Mouse (Mus musculus): ENCODE results near the gene Tmem258.
A peak's percentile ranks its signal among the peaks of the same experiment; 100 is the strongest.

Gene Tmem258

DNA sequence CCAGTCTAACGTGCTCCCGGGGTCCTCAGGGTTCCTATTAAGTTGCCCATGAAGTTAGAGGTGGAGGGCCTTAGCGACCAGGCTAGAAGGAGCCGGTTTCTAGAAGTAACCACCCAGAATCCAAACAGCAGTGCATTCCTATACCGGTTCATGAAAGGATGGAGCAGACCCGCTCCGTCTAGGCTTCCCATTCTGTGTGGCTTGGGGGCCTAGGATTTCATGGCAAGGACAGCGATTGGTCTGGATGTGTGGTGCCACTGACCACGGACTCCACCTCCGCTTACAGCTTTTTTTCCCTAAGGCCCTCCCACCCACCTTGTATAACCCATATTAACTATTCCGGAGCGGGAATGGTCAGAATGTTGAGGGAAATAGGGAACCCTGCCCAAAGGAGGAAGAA is 19.7 kb upstream of the Tmem258 start:
- DNase-seq (ENCODE audit: low spot score): peak; percentile 67

DNA sequence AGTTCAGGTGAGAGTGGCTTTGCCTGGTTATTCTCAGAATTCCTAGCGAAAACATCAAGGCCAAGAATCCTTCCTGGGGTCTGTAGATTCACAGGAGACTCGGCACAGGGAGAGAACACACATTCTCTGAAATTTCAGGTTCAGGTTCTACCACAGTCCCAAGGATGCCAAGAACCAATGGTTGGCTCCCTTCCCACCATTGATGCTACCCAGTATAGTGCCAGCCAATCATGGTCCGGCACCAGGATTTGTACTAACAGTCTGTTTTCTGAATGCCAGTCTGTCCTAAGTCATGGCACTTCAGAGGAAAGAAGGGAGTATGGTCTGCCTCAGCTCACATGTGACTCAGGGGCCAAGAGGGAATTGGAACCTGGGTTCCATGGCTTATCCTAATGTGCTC is 17.9 kb upstream of the Tmem258 start:
- no peak for DNase-seq (ENCODE audit: low spot score)

DNA sequence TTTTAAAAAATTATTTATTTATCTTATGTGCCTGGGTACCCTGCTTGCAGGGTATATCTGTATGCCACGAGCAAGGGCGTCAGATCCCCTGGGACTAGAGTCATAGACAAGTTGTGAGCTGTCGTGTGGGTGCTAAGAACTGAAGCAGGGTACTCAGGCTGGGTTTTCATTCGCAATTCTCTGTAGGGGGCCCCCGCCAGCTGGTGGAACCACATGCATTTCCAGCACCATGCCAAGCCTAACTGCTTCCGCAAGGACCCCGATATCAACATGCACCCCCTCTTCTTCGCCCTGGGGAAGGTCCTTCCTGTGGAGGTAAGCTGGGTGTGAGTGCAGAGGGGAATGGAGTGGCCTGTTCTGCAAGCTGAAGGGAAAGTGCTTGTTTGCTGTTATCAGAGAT is 17.2 kb upstream of the Tmem258 start:
- DNase-seq (ENCODE audit: low spot score): no peak

DNA sequence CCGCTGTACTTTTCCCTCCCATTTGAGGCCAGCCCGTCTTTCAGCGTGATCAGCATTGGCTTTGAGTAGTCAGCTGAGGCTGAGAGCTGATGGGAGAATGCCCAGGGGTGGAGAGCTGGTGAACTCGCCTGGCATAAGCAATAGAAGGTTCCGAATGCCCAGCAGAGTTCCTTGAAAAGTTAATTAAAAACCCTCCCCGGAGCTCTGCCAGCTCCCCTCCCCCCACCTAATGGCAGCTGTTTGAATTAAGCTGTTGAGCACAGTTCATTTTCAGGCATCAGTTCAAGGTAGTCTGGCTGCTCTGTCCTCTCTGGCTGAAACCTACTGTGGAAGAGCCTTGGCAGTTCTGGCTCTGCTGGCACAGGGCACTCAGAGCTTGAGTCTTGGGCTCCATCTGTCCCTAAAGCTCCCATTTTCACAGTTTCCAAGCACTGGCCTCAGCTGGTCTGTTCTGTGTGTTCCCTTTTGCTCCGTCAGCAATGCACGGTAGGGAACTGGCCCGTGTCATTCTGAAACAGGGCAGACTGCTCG is 15.5 kb upstream of the Tmem258 start:
- DNase-seq (ENCODE audit: low spot score): peak; percentile 72

DNA sequence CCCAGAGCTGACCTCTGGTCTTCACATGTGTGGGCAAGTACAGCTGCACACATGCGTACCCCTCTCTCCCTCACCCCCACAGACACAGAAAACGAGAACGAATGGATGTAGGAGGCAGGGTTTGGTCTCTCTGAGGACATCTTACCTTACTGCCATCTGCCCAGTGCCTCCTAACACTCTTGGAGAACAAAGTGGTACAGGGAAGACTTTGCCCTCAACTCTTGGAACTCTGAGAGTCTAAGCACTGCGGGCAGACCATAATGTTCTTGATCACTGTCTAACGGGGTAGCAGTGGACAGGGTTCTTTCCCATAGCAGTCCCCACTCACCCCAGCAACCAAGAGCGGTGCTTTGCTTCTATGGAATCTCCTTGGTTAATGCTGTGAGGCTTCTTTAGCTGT is 14.8 kb upstream of the Tmem258 start:
- no peak for DNase-seq (ENCODE audit: low spot score)

DNA sequence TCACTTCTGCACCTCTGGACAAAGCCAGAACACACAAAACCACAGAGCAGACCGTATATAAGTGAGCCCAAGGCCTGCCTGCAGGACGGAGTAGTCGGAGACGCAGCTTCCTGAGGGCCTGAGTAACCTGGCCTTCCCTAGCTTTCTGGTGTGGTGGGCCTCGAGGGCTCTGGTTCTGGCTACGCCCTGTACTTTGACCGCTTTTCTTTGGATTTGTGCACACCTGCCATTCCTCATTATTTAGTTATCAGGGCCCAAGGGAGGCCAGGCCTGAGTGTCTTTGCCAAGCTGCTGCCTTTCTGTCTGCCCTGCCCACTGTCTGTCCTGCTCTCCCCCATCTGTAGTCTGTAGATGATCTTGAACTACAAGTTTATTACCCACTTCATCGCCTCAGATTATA is 13.9 kb upstream of the Tmem258 start:
- DNase-seq (ENCODE audit: low spot score): no peak

DNA sequence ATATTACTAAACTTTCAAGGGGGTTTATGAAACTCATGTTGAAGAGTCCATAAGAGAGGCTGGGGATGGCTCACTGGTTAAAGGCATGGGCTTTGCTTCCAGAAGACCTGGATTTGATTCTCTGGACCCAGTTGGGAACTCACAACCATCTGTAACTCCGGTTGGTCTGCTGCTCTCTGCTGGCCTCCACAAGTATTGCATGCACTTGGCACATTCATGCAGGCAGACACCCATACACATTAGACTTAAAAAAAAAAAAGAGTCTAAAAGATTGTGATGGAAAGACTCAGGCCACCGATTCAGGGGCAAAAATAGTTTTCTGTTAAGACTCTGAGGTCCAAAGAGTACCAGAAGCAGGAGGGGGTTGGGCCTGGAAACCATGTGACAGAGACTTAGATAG is 13.0 kb upstream of the Tmem258 start:
- peak; percentile 65 for DNase-seq (ENCODE audit: low spot score)

DNA sequence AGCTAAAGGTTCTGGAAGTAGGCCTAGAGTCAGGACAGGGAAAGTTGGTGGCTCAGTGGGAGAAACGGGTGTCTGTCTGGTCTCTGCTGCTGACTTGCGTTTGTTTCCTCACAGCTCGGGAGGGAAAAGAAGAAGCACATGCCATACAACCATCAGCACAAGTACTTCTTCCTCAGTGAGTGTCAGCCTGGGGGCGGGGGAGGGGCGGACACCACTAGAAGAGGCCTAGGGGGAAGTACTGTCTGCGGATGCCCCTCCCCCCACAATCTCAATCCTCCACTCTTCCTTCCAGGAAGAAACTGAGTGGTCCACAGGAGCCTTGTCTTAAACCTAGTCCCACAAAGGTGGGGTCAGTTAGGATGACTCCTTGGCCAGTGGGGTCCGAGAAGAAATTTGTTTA is 12.5 kb upstream of the Tmem258 start:
- DNase-seq (ENCODE audit: low spot score): no peak

DNA sequence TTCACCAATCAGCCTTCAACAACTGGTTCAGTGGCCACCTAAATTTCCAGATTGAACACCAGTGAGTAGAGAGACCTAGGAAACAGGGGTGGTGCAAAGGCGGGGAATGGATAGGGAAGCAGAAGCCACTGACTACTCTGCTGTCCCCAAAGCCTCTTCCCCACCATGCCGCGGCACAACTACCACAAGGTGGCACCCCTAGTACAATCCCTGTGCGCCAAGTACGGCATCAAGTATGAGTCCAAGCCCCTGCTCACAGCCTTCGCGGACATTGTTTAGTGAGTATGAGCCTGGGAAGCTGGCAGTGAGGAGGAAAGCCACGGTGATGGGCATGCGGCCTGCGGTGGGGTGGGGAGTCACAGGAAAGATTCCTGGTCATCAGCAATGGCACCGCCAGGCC is 9.5 kb upstream of the Tmem258 start:
- no peak for DNase-seq (ENCODE audit: low spot score)

DNA sequence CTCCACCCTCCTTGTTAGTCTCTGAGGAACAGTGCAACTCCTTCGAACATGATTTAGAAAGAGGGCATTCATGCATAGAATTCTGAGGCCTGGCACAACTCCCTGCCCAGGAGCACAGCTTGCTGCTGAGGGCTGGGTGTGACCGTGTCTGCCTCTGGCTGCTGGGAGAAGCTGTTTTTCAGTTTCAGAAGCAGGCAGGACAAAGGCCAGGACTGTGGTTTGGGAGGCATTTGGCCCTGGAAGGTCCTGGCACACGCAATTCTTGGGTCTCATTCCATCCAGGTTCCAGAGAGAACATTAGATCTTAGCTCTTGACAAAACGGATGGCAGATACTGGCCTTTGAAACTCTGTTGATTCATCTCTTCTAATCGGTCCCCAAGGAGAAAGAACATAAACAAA is 8.6 kb upstream of the Tmem258 start:
- peak; percentile 56 for DNase-seq (ENCODE audit: low spot score)

DNA sequence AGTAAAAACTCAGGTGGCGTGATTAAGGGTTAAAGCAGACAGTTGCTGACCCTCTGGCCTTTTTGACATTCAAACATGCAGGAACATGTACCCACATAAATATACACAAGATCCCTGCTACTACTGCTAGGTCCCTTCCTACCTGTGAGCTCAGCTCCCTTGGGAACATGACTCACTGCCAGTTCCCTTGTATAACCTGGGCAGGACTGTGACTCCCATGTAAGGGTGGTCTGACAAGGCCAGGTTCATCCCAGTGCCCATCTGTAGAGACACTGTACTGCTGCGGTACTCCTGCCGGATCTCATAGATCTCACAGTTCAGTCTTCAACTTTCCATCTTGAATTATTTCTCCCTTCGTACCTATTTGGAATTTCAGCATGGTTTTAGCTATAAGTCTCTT is 6.7 kb upstream of the Tmem258 start:
- DNase-seq (ENCODE audit: low spot score): peak; percentile 29

DNA sequence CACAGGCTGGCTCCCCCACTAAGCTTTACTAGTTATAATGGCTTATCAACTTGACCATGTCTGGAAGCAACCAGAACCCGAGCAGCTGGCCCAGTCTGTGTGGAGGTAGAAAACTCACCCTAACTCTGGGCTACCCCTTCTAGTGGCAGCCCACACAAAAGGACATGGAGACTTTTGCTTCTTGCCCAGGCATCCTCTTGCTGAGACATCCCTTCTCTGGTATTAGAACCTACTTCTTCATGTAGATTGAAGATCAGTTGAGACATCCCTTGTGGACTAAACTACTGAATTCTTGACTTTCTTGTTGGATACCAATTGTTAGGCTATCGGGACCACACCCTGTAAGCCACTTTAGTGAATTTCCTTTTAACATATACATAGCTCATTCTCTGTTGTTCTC is 5.5 kb upstream of the Tmem258 start:
- no peak for DNase-seq (ENCODE audit: low spot score)

DNA sequence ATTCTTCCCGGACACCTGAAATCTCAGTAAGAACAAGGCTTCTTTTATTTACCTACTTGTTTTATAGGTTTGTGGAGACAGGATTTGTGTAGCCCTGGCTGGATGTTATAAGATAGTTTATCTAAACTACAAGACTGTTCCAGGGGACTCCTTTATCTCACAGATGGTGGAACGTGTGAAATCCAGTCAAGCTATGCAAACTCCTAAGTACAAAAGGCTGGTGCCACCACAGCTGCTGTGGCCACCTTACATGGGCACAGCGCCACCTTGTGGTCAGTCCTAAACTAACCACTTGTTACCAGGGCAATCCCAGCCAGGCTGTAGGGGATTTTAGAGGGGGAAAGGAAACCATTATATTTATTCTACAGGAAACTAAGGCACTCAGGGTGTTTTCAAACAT is 5.1 kb upstream of the Tmem258 start:
- DNase-seq (ENCODE audit: low spot score): peak; percentile 81

DNA sequence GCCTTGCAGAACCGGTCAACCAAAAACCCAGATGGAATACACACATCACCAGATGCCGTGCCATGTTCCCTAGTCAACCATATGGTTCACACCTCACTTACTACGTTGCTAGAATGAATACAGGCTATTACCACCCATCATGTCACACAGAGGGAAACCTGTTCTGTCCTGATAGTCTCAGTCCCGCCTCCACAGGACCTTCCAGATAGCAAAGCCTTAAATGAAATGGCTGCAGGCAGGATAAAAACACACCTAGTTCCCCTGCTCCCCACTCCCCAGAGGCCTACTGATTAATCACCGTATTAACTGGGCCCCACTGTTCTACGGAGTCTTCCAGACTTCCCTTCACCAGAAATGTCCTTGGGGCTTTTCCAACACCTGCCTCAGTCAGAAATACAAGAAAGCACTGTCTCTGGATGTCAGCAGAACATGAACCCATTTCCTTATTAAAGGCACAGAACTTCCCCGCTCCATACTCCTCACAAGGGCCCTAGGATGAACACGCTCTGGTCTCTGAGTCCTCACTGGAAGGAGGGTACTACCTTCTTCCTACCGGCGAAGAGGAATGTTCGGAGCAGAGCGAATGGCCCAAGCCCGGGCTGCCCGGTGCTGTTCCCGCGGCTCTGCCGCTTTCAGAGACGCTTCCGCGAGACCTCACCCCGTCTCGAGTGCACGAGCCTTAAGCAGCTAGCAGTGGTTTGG is 517 bp upstream of the Tmem258 start:
- DNase-seq (ENCODE audit: low spot score): peak; percentile 23

DNA sequence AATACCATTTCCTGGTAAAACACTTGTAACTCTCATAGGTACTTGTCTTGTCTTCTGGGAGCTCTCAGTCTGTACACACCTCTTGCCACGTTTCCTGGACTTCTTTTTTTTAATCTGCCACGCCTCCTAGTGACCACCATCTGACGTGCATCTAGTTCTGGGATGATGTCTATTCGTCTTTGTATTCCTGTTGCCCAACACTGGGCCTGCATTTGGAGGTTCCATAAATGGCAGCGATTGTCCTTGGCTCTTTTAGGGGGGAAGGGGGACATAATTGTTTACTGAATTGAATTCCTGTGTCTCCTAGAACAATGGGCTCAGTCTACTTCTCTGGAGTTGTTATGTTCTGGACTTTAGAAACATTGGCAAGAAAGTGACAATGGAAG is 795 bp downstream of the Tmem258 start:
- peak; percentile 76 for DNase-seq (ENCODE audit: low spot score)

DNA sequence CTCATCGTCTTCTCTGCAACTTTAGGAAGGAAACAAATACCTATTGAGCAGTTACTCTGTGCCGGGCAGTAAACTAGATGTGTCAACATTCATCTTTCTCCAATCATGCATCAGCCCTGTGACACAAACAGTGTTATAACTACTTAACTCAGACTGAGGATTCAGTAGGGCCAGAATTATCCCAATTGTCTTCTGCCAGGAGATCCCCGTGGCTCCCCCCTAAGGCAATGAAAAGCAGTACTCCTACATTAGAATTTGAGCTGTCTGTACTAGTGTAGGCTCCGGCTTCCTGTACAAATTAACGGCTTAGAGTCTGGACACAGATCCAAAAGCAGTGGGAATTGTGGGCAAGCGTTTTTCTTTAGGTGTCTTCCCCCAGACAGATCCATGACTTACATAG is 1.2 kb downstream of the Tmem258 start:
- DNase-seq (ENCODE audit: low spot score): no peak

DNA sequence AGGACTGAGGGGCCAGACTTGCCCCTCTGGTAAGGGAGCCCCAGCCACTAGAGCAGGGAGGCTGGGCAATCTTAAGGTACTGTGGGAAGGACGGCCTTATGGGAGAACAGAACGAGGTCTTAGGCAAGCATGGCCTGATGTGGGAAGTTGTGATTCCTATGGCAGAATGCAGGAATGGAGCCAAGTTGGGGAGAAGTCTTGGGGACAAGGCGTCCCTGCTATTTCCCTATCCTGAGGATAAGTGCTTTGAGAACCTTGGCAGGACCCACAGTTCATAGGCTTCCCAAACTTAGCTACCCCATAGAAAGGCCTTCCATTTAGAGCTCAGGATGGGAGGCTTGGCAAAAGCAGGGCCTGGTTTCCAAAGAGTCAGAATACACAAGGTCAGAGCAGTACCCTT is 5.0 kb downstream of the Tmem258 start:
- DNase-seq (ENCODE audit: low spot score): no peak

DNA sequence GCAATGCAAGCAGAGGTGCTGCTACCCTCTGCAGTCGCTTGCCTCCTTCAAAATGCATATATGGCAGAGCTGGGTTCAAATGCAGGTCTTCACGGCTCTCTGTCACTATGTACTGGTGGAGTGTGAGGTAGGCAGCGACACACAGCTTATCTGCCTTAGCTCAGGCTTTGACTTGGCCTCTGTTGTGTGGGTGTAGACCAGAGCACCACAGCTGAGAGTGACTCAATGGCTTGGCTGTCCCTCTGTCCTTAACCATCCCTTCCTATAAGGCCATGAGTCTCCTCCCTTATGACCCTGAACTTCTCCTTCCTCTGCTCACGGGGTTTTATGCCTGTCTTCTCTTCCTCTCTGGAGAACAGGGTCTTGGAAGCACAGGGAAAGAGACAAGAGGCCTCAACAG is 7.1 kb downstream of the Tmem258 start:
- DNase-seq (ENCODE audit: low spot score): no peak

DNA sequence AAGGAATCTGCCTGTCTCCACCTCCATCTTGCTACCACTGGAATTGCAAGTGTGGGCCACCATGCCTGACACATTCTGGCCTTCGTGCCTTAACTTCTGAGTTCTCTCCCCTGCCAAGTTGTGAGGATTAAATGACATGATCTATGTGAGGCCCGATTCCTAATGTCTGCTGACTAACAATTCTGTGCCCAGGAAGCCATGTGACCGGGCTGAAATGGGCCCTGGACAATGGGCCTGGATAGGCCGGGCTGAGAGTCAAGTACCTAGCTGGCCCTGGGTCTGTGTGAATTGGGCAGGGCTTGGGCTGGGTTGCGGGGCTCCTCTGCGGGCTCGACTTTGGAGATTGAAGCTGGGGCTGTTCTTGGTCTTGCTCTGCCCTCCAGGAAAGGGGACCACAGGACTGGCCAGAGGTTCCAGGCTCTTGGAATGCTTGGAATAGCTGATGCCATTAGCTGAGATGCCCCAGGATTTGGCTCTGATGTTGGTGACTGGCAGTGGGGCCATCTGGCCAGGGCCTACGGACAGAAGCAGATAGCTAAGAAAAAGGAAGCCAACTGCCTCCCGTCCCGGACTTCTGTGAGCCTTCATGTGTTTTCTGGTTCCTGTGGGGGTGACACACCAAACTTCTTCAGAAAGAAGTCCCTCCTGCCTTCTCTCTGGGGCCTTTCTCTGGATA is 10.1 kb downstream of the Tmem258 start:
- no peak for DNase-seq (ENCODE audit: low spot score)

DNA sequence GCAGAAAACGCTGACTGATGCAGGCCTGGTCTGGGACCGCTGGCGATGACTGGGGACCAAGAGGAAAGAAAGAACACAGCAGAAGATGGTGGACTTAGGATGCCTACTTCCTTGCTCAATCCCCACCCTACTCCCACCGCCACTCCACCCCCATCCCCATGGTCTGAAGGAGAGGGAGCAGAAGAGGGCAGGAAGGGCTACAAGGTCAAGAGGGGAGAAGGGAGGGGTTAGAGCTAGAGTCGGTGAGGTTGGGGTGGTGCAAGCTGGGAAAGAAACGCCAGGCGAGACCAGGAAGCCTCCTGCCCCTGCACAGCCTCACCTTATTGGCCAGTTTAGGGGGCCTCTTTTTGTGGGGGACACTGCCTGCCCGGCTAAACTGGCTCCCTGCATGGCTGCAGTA is 12.3 kb downstream of the Tmem258 start:
- DNase-seq (ENCODE audit: low spot score): no peak

DNA sequence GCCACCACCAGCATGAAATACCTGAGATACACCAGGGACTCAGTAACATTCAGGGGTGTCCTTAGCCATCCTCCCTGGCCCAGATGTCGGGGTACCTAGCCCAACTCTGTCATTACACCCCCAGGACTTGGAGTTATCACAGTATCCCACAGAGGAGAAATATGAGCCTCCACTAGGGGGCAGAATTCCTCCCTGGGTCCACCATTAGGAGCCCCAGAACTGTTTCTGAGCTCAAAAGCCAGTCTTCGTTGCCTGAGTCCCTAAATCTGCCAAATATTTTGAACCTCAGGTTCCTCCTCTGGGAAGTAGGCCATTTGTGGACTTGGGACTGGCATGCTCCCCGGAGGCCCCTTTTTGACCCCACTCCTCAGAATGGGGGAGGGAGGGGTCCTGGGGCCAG is 15.3 kb downstream of the Tmem258 start:
- peak; percentile 47 for DNase-seq (ENCODE audit: low spot score)

DNA sequence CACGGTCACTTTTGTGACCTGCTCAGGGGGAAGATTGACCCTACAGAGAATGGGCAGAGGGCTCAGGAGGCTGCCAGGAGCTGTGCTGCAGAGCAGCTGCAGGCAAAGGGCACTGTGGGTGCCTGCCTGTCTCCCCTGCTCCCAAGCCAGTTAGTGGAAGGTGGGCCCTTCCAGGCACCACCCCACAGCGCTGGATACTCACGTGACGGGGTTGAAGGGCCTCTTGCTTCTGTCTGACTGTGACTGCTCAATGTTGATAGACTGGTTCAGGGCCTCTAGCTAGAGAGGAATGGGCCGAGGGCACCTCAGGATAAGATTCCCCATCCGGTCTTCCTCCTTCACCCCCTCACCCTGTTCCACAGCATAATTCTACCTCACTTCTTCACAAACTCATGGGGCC is 15.8 kb downstream of the Tmem258 start:
- no peak for DNase-seq (ENCODE audit: low spot score)

DNA sequence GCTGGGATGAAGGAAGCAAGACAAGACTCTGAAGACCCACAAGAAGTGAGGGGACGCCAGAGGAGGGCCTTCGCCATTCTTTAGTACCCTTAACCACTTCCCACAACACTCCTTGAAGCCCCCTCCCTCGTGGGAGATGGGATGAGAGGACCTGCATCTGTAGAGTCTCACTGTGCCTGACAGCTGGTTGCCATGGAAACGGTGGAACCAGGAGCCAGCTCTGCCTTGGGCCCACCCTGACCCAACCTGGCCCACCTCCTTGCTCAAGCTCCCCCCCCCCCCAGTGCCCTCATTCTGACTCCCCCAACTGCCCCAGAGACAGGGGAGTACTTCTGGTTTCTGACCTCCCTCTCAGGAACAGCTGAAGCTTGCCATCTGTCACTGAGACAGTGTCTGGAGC is 17.8 kb downstream of the Tmem258 start:
- DNase-seq (ENCODE audit: low spot score): peak; percentile 14

DNA sequence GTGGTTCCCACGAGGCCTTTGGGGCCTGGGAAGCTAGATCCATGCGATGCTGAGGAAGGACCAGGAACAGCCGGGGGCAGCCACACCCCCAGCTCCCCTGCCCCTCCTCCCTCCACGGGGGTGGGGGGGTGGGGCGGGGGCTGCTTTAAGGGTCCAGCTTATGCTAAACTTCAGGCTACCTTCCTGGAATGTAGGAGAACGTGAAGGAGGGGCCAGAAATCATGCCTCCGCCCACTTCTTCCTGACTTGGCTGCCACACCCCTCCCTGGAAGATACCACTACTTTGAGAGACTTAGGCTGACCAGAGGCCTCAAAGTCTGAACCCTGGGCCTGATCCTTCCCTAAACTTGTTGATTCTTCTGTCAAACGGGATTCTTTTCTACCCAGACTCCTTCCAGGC is 18.8 kb downstream of the Tmem258 start:
- no peak for DNase-seq (ENCODE audit: low spot score)
